Mouse (Mus musculus): ENCODE data around the gene Raph1. TPM values are rescaled to one million over a fixed set of nuclear protein-coding genes. Genes with fewer than 3 reads are reported as not detected.
"Not testable (repeated sequence)": the region's sequence is repeated elsewhere in the genome, so short reads cannot be mapped to it uniquely, and the experiment has no call there.

The Raph1 gene
- total and polyA plus RNA-seq, 3 experiments: 7.0 to 150 (median 123) TPM

GRCm38 (mm10) chr1:60565270-60565920 lies 1.5 kb downstream of the Raph1 start:
- DNase-seq: peak; percentile 44

- no peak for DNase-seq
Measured at GRCm38 (mm10) chr1:60564691-60565090, 2.2 kb downstream of the Raph1 start.

GRCm38 (mm10) chr1:60563021-60563420 lies 3.9 kb downstream of the Raph1 start:
- no peak for DNase-seq

- no peak for DNase-seq
Measured at GRCm38 (mm10) chr1:60543681-60544080, 23.2 kb downstream of the Raph1 start.

- DNase-seq: no peak
Measured at GRCm38 (mm10) chr1:60539272-60539671, 27.6 kb downstream of the Raph1 start.

GRCm38 (mm10) chr1:60534932-60535331 lies 32.0 kb downstream of the Raph1 start:
- peak; percentile 17 for DNase-seq

- DNase-seq: no peak
Measured at GRCm38 (mm10) chr1:60530636-60531035, 36.3 kb downstream of the Raph1 start.

- DNase-seq: no peak
Measured at GRCm38 (mm10) chr1:60530107-60530506, 36.8 kb downstream of the Raph1 start.

GRCm38 (mm10) chr1:60510584-60510983 lies 56.3 kb downstream of the Raph1 start:
- no peak for DNase-seq

GRCm38 (mm10) chr1:60503456-60503855 lies 63.4 kb downstream of the Raph1 start:
- no peak for DNase-seq

GRCm38 (mm10) chr1:60493421-60493820 lies 73.5 kb downstream of the Raph1 start:
- no peak for DNase-seq

- DNase-seq: no peak
Measured at GRCm38 (mm10) chr1:60492404-60492803, 74.5 kb downstream of the Raph1 start.

- no peak for DNase-seq
Measured at GRCm38 (mm10) chr1:60490510-60490909, 76.4 kb downstream of the Raph1 start.

- DNase-seq: no peak
Measured at GRCm38 (mm10) chr1:60489660-60490059, 77.2 kb downstream of the Raph1 start.

- DNase-seq: no peak
Measured at GRCm38 (mm10) chr1:60488635-60489034, 78.3 kb downstream of the Raph1 start.

- DNase-seq: peak; percentile 58
Measured at GRCm38 (mm10) chr1:60485649-60486048, 81.3 kb downstream of the Raph1 start.

GRCm38 (mm10) chr1:60482881-60483280 lies 84.0 kb downstream of the Raph1 start:
- DNase-seq: no peak

- no peak for DNase-seq
Measured at GRCm38 (mm10) chr1:60481561-60481960, 85.3 kb downstream of the Raph1 start.

GRCm38 (mm10) chr1:60470541-60470940 lies 96.4 kb downstream of the Raph1 start:
- DNase-seq: no peak

- no peak for DNase-seq
Measured at GRCm38 (mm10) chr1:60469491-60469890, 97.4 kb downstream of the Raph1 start.

- DNase-seq: no peak
Measured at GRCm38 (mm10) chr1:60460623-60461022, 106.3 kb downstream of the Raph1 start.

- DNase-seq: no peak
Measured at GRCm38 (mm10) chr1:60449896-60450295, 117.0 kb downstream of the Raph1 start.

GRCm38 (mm10) chr1:60447067-60447466 lies 119.8 kb downstream of the Raph1 start:
- no peak for DNase-seq

GRCm38 (mm10) chr1:60441438-60441837 lies 125.5 kb downstream of the Raph1 start:
- DNase-seq: not testable (repeated sequence)
